Mouse (Mus musculus) cerebellum, adult 2 months (tissue): ENCODE results near the gene Polr3h. TPM values are rescaled to one million over a fixed set of nuclear protein-coding genes. Genes with fewer than 3 reads are reported as not detected.

Source experiments
- DNase-seq, 2 experiments: peaks; one replicate each; pipeline ENCODE4 v3.0.0; 2021
- H3K27ac ChIP-seq: fragments of 200-500 bp; 2 replicates; pipeline ENCODE4 v1.5.1; 2012; ENCODE audit warnings: low read length, control low read depth, inconsistent platforms; ENCODE audit not compliant: insufficient read depth
- H3K27me3 ChIP-seq: fragments of 200-500 bp; 2 replicates; pipeline ENCODE4 v1.6.1; 2012; ENCODE audit warnings: inconsistent platforms, mild to moderate bottlenecking, low read length, moderate library complexity; ENCODE audit not compliant: control insufficient read depth, insufficient read depth
- H3K4me1 ChIP-seq: fragments of 200-500 bp; 2 replicates; pipeline ENCODE4 v1.6.1; 2011; ENCODE audit warnings: low read length; ENCODE audit not compliant: control insufficient read depth, insufficient read depth
- H3K4me3 ChIP-seq: fragments of 200-500 bp; replicated peaks from 2 replicates; pipeline ENCODE3; 2011; ENCODE audit warnings: mild to moderate bottlenecking, low read depth, low read length, control low read depth; ENCODE audit not compliant: insufficient read depth
- CTCF ChIP-seq: fragments of 200-500 bp; IDR thresholded peaks from 2 replicates; pipeline ENCODE4 v1.5.1; 2011; ENCODE audit warnings: low read depth, mild to moderate bottlenecking, control low read depth, low read length, moderate library complexity, borderline replicate concordance; ENCODE audit not compliant: insufficient read depth
- POLR2A ChIP-seq: fragments of 200-500 bp; IDR thresholded peaks from 2 replicates; pipeline ENCODE4 v1.6.1; 2011; ENCODE audit warnings: low read length, control low read depth, borderline replicate concordance; ENCODE audit not compliant: insufficient read depth
- WGBS: fragments of 180-500 bp; shearing (Covaris S2); methylation state at CpG from one replicate; pipeline ENCODE4 v1.1.7; 2018; 5-methylcytosine and 5-hydroxymethylcytosine counted together
- polyA plus RNA-seq: library from polyadenylated mRNA; depleted of rRNA; stranded (reverse); fragments of >200 nt; gene quantifications from 2 replicates; pipeline ENCODE4 v1.2.3, GENCODE M21; 2012

Gene Polr3h
- polyA plus RNA-seq, 1 experiment = 51.2 TPM

GRCm38 (mm10) chr15:81856938-81857723 lies 68.9 kb downstream of the Polr3h start:
- Histone ChIP-seq H3K4me1 (peaks cover 14% of the 10 kb centered on the region), H3K4me3 (peak overlapping the region; percentile 83), H3K27ac (peak overlapping the region; percentile 88), H3K27me3 (no peaks in the 10 kb centered on the region)
- TF ChIP-seq POLR2A (0 out of 2 replicates have a peak, but pooled peaks have one; percentile 6), CTCF (no peak)
- 0% methylated on average over 14 of the region's 14 CpGs for WGBS
- DNase-seq = peak in 1 of 2 experiments; percentile 53

GRCm38 (mm10) chr15:81856030-81856790 lies 69.8 kb downstream of the Polr3h start:
- Histone ChIP-seq H3K4me3 (peak overlapping the region; percentile 83), H3K27me3 (no peaks in the 10 kb centered on the region), H3K4me1 (peaks cover 22% of the 10 kb centered on the region), H3K27ac (peak overlapping the region; percentile 88)
- TF ChIP-seq CTCF (no peak), POLR2A (peak; percentile 59; the same call in 1 of the 2 replicates)
- peak; percentile 92 to 97 for DNase-seq
- 1% methylated on average over 28 of the region's 28 CpGs for WGBS

GRCm38 (mm10) chr15:81853081-81853480 lies 73.0 kb downstream of the Polr3h start:
- Histone ChIP-seq H3K27me3 (no peaks in the 10 kb centered on the region), H3K4me1 (peaks cover 39% of the 10 kb centered on the region), H3K27ac (no peak overlapping the region; the same call in 1 of the 2 replicates), H3K4me3 (peak overlapping the region; percentile 11)
- no peak for DNase-seq
- 33% methylated on average over 7 of the region's 7 CpGs for WGBS
- no peak for TF ChIP-seq POLR2A
- no peak for TF ChIP-seq CTCF

DNA sequence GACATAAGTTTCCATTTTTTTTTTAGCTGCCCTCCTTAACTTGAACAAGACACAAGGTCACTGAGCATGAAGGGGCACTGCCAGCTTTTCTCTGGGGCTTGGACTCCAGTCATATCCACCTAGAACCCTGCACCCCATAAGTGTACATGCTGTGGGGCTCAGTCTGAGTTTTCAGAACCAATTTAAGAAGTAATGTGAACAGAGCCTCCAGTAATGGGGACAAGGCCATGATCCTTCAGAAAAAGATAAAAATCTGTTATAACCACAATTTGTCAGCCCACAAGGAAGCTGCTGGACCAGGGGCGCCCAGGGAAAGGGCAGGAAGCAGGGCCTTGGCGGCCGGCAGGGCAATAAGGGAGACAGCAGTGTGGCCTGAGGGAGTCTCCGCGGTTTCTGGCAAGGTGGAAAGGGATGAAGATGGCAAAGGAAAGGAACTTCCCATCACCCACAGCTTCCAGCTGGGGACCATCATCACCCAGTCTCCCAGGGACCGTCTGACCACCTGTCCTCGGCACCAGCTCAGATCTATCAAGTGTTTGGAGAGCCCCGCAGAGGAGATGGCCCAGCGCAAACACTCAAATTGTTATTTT lies 73.5 kb downstream of the Polr3h start:
- WGBS = 13% methylated on average over 9 of the region's 9 CpGs
- H3K4me1 ChIP-seq = peaks cover 43% of the 10 kb centered on the region
- peak overlapping the region; percentile 11 for H3K4me3 ChIP-seq
- TF ChIP-seq CTCF (no peak), POLR2A (no peak)
- H3K27ac ChIP-seq = peak overlapping the region; percentile 55
- peak; percentile 56 to 71 for DNase-seq
- no peaks in the 10 kb centered on the region for H3K27me3 ChIP-seq

- H3K4me1 ChIP-seq = peaks cover 51% of the 10 kb centered on the region
- DNase-seq = no peak
- H3K4me3 ChIP-seq = no peak overlapping the region
- H3K27ac ChIP-seq = no peak overlapping the region
- TF ChIP-seq POLR2A (no peak), CTCF (no peak)
- WGBS = 83% methylated on average over 15 of the region's 15 CpGs
- H3K27me3 ChIP-seq = no peaks in the 10 kb centered on the region
These were observed 74.7 kb downstream of the Polr3h start for GRCm38 (mm10) chr15:81851375-81851774.

DNA sequence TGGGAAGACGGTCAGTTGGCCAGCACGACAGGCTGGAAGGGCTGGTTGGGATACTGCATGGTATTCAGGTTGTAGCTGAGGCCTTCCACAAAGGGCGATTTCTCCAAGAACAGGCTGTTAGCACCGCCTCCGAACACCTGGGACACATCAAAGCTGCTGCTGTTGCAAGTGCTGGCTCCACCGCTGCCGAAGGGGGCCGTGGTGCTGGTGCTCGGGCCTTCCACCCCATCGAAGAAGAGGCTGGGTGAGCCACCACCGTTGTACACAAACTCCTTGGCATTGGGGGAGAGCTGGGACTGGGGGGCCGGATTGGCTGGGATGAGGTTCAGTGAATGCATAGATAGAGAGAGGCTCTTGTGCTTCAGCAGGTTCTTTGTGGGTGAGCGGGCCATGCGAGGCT lies 75.3 kb downstream of the Polr3h start:
- no peak overlapping the region for H3K4me3 ChIP-seq
- DNase-seq = no peak
- 67% methylated on average over 14 of the region's 14 CpGs for WGBS
- TF ChIP-seq CTCF (no peak), POLR2A (no peak)
- no peaks in the 10 kb centered on the region for H3K27me3 ChIP-seq
- H3K4me1 ChIP-seq = peaks cover 51% of the 10 kb centered on the region
- H3K27ac ChIP-seq = no peak overlapping the region

DNA sequence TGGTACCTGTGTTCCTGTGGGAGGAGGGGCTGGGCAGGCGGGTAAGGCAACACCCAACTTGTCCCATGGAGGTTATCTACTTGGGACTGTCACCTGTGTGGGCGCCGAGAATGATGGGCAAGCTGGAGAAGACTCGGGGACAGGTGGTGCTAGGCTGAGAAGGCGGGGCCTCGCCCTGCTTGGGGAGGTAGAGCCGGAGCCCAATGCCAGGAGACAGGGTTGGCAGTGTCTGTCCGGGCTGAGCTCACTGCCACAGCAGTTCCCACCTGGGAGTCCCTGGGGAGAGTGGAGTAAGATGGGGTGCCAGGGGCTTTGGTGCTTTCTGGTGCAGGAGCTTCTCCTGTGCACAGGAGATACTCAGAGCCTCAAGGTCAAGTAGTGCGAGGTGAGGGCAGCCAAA lies 76.9 kb downstream of the Polr3h start:
- Histone ChIP-seq H3K4me3 (peak overlapping the region; percentile 22), H3K27me3 (no peaks in the 10 kb centered on the region), H3K4me1 (peaks cover 49% of the 10 kb centered on the region), H3K27ac (peak overlapping the region; percentile 81)
- 18% methylated on average over 9 of the region's 9 CpGs for WGBS
- TF ChIP-seq CTCF (no peak), POLR2A (no peak)
- peak; percentile 75 to 83 for DNase-seq
